Mouse (Mus musculus) right cerebral cortex, postnatal 4 days (tissue): ENCODE results near the gene Pgd.

Experiments used
- DNase-seq: peaks from one replicate; pipeline ENCODE4 v3.0.0-alpha.2; 2022

Gene Pgd

GRCm38 (mm10) chr4:149166957-149167611 lies 513 bp upstream of the Pgd start:
- no peak for DNase-seq

- DNase-seq = no peak
Observed at GRCm38 (mm10) chr4:149164150-149164549, 2.4 kb downstream of the Pgd start.

- no peak for DNase-seq
Observed at GRCm38 (mm10) chr4:149163196-149163595, 3.4 kb downstream of the Pgd start.

GRCm38 (mm10) chr4:149161166-149161565 lies 5.4 kb downstream of the Pgd start:
- no peak for DNase-seq

GRCm38 (mm10) chr4:149159891-149160290 lies 6.7 kb downstream of the Pgd start:
- DNase-seq = no peak

- no peak for DNase-seq
Observed at GRCm38 (mm10) chr4:149159203-149159602, 7.4 kb downstream of the Pgd start.

GRCm38 (mm10) chr4:149157415-149157973 lies 9.1 kb downstream of the Pgd start:
- DNase-seq = no peak

GRCm38 (mm10) chr4:149155711-149156110 lies 10.9 kb downstream of the Pgd start:
- DNase-seq = no peak

- DNase-seq = no peak
Observed at GRCm38 (mm10) chr4:149154859-149155258, 11.7 kb downstream of the Pgd start.

GRCm38 (mm10) chr4:149150721-149151120 lies 15.8 kb downstream of the Pgd start:
- DNase-seq = no peak

GRCm38 (mm10) chr4:149150256-149150655 lies 16.3 kb downstream of the Pgd start:
- DNase-seq = no peak

- DNase-seq = no peak
Observed at GRCm38 (mm10) chr4:149149611-149150010, 17.0 kb downstream of the Pgd start.

GRCm38 (mm10) chr4:149149196-149149595 lies 17.4 kb downstream of the Pgd start:
- no peak for DNase-seq

GRCm38 (mm10) chr4:149148084-149148483 lies 18.5 kb downstream of the Pgd start:
- no peak for DNase-seq

- DNase-seq = no peak
Observed at GRCm38 (mm10) chr4:149147528-149147927, 19.0 kb downstream of the Pgd start.

- no peak for DNase-seq
Observed at GRCm38 (mm10) chr4:149145151-149145550, 21.4 kb downstream of the Pgd start.

- peak; percentile 73 for DNase-seq
Observed at GRCm38 (mm10) chr4:149144459-149144858, 22.1 kb downstream of the Pgd start.

- DNase-seq = no peak
Observed at GRCm38 (mm10) chr4:149143594-149143993, 23.0 kb downstream of the Pgd start.

- no peak for DNase-seq
Observed at GRCm38 (mm10) chr4:149138515-149138914, 28.1 kb downstream of the Pgd start.

GRCm38 (mm10) chr4:149136982-149137770 lies 29.4 kb downstream of the Pgd start, which contains the start of gene Cenps:
TSS of gene Cenps (minus strand) at chr4:149137629.
- peak; percentile 96 for DNase-seq

GRCm38 (mm10) chr4:149136116-149136850 lies 30.3 kb downstream of the Pgd start:
- DNase-seq = peak; percentile 40

GRCm38 (mm10) chr4:149133395-149133794 lies 33.2 kb downstream of the Pgd start:
- DNase-seq = no peak
